Mouse (Mus musculus) heart, adult 11 months (tissue): Measurements from ENCODE around the gene Trp53.
"Not testable (repeated sequence)": the region's sequence is repeated elsewhere in the genome, so short reads cannot be mapped to it uniquely, and the experiment has no call there.

Experiments
- DNase-seq: peaks from one replicate; pipeline ENCODE4 v3.0.0; 2022

The Trp53 gene

DNA sequence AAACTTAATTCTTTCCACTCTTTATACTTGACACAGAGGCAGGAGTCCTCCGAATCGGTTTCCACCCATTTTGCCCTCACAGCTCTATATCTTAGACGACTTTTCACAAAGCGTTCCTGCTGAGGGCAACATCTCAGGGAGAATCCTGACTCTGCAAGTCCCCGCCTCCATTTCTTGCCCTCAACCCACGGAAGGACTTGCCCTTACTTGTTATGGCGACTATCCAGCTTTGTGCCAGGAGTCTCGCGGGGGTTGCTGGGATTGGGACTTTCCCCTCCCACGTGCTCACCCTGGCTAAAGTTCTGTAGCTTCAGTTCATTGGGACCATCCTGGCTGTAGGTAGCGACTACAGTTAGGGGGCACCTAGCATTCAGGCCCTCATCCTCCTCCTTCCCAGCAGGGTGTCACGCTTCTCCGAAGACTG is at the start of gene Trp53, which contains the start of gene Wrap53:
Gene Trp53 (plus strand): TSS at position 269 of the 424 bp plus-strand sequence.
Gene Wrap53 (minus strand): TSS at position 165 of the 424 bp plus-strand sequence.
- DNase-seq, result peak; percentile 99

DNA sequence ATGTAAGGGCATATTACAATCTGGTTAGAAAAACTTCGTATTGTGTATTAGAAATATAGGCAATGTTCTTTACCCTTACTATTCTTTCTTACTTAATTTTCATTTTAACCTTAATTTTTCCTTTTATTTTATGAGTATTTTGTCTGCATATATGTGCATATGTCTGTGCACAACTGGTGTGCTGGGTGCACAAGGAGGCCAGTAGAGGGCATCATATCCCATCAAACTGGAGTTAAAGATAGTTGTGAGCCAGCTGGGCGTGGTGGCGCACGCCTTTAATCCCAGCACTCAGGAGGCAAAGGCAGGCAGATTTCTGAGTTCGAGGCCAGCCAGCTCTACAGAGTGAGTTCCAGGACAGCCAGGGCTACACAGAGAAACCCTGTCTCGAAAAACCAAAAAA is 49.4 kb upstream of the Trp53 start:
- DNase-seq, result not testable (repeated sequence)

DNA sequence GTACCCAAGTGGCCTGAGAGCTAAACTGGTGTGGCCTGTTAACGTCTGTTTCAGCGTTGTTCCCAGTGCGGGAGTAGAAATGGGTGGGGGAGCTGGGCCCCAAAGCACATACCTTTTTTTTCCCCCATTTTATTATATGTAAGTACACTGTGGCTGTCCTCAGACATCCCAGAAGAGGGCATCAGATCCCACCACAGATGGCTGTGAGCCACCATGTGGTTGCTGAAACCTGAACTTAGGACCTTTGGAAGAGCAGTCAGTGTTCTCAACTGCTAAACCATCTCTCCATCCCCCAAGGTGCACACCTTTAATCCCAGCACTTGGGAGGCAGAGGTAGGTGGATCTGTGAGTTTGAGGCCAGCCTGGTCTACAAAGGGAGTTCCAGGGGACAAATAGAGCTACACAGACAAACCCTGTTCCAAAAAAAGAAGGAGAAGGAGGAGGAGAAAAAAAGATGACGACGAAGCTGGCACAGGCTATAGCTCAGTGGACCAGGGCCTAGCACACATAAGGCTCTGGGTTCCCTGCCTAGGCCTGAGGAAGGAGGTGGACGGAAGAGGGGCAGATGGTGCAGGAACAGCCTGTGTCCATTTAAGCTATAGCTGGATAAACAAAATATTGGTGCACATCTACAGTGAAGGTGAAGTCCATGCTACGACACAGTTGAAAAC is 47.5 kb upstream of the Trp53 start:
- DNase-seq, result peak; percentile 80

DNA sequence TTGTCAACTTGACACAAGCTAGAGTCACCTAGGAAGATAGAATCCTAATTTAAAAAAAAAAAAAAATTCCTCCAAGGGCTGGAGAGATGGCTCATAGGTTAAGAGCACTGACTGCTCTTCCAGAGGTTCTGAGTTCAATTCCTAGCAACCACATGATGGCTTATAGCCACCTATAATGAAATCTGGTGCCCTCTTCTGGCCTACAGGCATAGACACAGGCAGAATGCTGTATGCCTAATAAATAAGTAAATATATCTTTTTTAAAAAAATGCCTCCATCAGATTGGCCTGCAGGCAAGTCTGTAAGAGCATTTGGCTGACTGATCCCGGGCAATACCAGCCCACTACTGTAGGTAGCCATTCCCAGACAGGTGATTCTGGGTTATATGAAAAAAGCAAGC is 45.2 kb upstream of the Trp53 start:
- DNase-seq, result no peak

DNA sequence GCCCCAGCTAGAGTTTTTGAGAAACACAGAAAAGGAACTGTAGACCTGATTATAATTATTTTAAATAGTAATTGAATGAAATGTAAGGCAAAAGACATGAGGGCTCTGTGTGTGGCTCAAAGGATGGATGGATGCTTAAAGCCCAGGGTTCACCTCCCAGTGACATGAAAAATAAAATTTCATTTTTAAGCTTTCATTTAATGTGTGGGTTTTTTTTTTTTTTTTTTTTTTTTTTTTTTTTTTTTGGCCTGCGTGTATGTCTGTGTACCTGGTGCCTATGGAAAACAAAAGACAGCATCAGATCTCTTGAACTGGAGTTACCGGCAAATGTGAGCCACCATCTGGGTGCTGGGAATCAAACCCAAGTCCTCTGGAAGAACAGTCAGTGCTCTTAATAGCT is 39.5 kb upstream of the Trp53 start:
- DNase-seq, result no peak

DNA sequence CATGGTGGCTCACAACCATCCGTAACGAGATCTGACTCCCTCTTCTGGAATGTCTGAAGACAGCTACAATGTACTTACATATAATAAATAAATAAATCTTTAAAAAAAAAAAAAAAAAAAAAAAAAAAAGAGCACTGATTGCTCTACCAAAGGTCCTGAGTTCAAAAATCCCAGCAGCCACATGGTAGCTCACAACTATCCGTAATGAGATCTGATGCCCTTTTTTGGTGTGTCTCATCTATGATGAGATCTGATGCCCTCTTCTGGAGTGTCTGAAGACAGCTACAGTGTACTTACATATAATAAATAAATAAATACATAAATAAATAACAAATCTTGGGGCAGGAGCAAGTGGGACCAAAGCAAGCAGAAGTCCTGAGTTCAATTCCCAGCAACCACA is 38.4 kb upstream of the Trp53 start:
- not testable (repeated sequence) for DNase-seq

DNA sequence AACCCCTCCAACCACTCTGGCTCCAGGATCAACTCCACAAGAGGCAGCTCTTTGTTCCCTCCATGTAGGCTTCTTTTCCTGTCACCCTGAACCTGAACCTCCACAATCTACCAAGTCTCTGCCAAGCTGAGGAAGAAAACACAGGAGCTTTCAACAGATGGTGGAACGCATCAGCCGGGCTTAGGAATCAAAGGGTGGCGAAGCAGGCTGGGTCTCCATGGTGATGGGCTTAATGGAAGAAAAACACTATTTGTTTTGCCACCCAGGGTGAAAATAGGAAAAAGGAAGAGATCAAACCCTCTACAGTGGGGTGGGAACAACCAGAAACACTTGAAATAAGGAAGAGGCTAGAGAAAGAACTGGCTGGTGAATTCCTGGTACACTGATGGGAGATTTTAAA is 36.6 kb upstream of the Trp53 start:
- DNase-seq, result no peak

DNA sequence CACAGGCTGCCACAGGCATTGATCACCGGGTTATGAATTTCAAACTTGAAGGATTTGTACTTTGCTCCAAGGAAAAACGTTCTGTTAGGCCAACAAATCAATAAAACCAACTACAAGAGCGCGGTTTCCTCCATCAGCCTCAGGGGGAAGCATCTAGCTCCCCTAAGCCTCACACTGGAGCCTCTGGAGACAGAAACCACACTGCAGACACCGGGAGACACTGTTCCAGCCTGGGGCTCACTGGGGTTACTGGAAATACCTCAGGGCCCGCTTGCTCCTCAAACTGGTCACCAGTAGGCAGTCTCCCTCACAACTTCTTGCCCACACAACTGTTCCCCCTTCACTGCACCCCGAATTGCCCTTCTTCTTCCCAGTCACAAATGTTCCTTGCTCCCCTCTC is 34.2 kb upstream of the Trp53 start:
- no peak for DNase-seq

DNA sequence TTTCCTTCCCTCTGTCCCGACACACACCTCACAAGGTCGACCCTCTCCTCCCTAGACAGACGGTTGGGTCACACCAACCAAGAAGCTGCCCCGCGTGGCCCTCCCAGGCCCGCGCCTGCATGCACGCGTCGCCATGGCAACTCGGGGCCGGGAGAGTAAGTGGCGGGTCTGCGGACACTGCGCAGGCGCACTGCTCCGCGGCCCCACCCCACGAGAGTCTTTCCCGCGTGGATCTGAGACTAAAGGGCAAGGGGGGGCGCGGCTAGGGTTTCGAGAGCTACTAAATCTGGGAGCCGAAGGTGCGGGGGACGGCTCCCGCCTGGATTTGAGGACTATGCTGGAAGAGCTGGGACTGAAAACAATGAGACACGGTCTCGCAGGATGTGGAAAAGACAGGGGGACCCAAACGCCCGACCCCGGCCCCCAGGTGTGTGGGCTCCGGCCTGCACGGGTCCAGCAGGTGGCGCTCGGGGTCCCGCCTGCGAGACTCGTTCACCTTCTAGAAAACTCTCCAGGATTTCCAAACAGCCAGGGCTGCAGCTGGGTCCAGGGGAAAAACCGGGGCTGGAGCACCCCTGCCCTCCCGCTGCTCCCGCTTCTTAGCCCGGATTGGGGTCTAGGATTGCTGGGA is 33.6 kb upstream of the Trp53 start:
- DNase-seq, result peak; percentile 98

DNA sequence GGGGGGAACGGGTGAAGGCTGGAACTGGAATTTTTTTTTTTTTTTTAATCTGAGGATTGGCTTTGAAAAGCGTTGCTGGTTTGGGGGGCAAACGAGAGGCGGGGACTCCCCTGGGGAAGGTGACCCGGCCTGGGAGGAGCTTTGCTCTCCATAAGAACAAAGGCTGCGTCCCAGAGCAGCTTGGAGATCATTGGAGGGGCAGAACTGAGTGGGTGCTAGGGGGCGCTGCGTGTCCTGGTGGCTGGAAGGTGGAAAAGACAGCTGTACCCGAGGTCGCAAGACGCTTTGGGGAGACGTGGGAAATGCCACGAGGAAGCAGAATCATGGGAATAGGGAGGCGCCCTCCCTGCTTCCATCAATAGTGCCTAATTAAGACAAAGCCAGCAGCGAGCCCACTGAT is 33.1 kb upstream of the Trp53 start:
- no peak for DNase-seq

DNA sequence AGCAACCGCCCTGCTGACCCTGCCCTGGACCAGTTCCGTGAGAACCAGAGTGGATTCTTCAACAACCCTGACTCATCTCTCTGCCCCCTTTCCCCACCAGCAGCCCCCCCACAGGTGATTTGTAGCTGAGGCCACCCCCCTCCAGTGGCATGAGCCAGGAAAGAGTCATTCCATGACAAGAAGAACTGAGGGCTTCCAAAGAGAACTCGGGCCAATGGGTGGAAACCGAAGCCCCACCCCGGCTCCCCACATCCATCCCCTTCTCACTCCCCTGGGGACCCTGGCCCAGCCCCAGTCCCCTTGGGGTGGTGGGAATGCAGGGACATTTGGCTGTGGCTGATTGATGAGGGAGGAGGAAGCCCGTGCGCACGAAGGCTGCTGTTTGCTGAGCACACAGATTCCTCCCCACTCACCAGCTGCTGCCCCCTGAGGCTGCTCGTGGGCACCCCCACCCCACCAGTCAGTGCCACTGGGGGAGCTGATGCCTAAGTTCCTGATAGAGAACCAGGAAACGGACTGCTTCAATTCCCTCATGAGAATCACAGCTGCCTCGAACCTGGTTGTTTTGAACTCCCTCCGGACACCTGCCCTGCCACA is 31.0 kb upstream of the Trp53 start, which contains the start of gene Dnah2:
Gene Dnah2 (minus strand): TSS at position 51 of the 597 bp plus-strand sequence.
- DNase-seq, result no peak

DNA sequence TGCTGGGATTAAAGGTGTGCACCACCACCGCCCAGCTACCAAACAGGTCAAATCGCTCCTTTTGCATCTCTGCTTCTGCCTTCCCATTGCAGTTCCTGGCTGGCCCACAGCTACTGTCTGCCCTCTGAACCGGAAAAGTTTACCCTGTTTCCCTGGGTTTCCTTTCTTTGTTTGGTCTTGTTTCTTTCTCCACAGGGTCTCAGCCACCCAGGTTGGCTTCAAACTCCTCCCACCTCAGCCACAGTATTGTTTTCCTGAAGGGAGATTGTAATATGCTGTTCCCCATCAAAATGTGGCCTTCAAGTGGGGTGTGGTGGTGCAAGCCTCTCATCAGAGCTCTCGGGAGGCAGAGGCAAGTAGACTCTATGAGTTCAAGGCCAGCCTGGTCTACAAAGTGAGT is 28.8 kb upstream of the Trp53 start:
- no peak for DNase-seq

DNA sequence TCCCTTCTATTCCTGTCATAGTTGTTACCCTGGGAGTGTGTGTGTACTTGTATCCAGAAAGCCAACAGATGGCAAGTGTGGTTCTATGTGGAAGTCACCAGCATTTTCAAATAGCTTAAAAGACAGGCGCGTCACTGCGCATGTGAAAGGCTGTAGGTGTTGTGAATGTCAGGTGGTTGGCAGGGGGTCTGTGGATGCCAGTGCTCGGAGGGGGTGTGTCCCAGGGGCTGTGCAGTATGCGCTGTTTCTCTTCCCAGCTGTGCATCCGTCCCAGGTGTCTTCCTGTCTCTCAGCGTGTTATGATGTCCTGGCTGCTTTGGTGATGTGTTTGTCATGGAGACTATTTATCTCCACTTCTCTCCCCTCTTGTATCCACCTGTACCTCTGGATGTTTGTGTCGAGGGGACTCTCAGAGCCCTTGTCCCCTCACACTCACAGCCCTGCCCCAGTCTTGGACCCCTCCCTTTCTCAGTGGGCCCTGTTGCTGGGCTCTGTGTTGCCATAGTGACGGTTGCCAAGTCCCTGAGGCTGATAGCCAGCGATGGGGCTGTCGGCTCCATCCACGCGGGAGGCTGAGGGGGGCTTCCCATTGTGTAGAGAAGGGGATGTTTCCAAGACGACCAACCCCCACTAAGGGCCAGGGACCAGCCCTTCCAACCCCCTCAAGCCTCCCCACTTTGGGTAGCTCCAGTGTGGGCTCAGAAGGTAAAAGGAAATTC is 27.4 kb upstream of the Trp53 start:
- DNase-seq, result no peak

DNA sequence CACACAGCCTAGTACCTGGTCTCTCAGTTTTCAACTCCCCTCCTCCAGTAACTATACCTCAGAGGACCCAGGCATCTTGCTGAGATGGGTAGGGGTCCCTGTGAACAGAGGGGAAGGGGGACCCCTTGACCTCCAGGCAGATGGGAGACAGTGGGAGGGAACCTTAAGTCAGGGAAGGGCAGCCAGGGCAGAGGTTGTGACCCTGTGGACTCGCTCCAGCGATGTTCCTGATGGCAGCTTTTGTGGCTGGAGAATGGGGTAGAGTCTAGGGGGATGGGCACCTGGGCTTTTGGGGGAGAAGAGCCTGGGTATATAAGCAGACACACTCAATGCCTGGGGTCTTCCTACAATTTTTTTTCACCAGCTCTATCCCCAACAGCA is 26.8 kb upstream of the Trp53 start:
- no peak for DNase-seq

DNA sequence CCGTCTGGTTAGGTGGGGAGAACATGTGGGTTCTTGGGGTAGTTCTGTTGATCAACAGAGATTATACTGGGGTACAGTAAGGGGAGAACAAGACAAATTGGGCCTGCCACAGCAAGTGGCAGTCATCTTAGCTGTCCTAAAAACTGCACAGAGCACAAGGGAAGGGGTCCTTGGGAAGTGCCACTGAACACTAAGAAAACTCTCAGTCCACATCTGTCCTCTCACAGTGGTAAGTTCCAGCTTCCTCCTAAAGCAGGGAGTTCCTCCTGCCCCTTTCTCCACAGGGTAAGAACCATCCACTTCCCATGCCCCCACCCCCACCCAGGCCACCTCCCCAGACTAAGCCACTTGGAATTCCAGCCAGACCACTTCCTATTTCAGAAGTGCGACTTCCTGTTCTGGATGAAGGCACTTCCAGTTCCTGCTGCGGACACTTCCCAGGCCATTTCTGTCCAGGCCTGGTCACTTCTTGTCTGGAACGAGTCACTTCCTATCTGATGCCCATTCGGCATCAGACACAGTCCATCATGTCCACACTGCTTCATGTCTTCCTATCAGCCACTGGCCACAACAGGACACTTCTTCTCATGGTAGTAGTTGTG is 25.5 kb upstream of the Trp53 start:
- DNase-seq, result peak; percentile 96

DNA sequence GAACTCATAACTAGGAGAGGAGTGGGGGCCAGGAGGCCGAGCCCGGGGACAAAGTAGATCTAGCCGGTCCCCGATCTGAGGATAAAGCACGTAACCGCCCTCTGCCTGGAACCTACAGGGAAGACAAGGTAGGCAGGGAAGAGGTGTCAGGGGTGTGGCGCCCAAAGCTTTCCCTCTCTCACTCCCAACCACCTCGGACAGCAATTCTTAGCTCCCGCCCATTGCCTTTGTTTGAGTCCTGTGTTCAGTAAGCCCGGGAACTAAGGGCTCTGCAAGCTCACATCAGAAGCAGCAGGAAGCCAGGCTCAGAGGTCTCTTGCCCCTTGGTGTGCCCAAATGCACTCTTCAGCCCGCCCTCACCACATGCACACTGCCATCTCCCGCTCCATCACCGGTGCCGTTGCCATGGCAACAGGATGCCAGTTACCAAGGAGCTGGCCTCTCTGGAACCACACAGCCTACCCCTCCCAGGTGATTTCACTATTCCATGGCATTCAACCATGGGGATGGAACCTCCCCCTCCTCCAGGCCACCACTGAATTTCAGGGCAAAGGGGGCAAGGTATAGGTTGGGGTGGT is 22.7 kb upstream of the Trp53 start:
- DNase-seq, result peak; percentile 85

DNA sequence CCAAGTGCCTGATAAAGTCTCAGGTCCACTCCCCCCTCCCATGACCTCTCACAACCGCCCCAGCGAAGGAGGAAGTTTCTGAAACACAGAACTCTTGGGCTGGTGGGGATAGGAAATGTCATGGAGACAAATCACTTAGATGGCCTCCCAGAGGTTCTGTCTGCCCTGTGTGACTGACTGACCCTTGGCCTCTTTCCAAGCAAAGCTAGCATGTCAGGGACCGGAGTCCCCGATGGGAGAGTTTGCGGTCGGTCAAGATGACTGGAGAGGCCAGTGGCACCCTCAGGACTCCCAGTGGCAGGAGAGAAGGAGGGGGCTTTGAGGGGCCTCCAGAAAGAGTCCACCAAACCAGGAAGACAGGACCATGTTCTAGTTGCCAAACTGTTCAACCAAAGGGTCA is 21.4 kb upstream of the Trp53 start:
- DNase-seq, result peak; percentile 92

DNA sequence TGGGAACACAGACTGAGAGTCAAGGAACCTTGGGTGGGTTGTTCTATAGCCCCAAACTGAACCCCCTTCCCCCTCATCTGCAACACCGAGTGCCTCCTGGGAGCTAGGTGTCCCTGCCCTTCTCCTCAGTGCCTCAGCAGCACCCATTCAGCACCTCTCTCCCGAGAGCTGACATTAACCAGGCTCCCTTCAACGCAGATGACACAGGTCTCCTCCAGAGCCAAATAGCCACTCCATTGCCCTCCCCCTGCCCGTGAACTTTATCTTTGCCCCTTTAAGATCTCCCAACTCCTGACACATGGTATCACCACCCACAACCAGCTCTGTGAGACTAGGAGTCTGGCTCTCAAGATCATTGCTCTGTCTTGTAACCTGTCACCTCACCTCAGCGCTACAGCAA is 21.0 kb upstream of the Trp53 start:
- DNase-seq, result peak; percentile 98

DNA sequence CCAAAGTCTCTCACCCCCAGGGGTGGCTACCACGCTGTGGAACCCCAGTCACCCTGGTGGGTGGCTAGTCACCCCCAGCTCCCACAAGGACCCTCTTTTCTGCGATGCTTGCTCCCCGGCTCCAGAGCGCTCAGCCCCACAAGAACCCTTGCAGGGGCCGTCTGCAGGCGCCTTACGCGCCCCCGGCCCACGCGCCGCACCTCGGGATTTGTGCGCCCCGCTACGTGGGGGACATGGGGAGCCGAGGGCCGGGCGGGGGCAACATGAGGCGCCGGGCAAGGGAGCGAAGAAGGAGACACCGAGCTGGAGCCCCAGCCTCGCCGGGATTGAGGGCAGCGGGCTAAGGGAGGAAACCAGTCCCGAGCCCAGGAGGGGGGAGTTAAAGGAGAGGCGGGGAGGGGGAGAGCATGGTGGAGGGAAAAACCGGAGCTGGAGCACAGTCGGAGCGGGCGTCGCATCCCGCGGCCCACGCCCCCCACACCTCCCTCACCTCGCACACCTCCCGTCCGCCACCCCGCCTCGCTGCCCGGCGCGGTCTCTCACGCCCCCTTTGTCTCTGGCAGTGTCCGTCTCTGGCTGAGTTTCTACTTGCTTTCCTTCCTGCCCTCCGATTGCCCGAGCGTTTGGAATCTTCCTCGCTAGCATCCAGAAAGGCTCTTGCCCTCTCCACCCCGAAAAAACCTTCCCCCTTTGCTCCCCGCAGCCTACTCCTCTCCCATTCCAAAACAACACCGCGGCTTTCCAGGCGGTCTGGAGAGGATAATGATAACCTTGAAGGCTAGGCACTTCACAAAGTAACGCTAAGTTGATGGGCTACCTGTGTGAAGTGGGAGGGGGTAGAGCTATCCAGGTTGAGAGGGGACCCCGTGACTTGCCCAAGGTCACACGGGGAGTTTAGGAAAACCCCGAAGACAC is 20.1 kb upstream of the Trp53 start, which contains the start of gene Efnb3:
Gene Efnb3 (minus strand): TSS at position 355 of the 915 bp plus-strand sequence.
- peak; percentile 91 for DNase-seq

DNA sequence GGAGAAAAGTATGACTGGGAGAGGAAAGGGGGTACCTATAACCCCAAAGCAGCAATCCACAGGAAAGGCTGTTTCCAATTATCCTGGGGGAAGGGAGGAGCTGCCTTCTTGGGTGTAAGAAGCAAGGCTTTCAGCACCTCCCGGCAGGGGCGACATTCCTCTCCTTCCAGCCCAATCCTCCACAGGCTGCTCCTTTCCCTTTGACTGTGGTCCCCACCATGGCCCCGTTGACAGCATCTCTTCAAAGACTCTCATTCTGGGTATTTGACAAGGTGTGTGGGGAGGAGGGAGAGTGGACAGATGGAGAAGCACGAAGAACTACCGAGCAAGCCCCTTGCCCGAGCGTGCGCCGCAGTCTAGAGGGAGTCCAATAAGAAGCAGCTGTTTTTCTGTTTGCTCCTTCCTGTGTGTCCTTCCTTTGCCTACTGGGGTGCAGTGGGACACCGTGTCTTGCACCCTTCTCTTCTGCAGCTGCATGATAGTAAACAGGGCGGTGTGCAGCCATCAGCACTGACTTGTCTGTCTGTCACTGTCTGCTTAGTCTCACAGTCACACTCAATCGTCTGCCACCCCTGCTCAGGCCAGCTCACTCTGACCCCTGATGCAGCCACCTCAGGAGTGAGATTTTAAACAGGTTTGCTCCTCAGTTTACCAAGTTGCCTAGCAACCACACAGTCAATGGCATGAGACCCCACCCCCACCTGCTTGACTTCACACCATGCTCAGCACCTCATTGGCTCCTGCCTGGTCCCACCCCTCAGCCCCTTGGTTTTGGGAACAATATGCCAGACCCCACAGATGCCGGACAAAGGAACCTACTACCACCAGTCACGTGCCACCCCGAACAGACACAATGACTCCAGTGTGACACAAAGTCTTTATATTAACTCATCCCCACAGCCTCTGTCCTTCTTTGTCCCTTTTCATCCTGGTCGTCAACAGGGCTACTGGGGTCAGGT is 19.0 kb upstream of the Trp53 start:
- DNase-seq, result no peak
